Mouse (Mus musculus) intestine, postnatal 0 days (tissue): ENCODE data around the gene Rnf150. TPM values are rescaled to one million over a fixed set of nuclear protein-coding genes. Genes with fewer than 3 reads are reported as not detected.

Source experiments
- ATAC-seq: fragments of 200-750 bp; cut with Nextera tagmentation; 2 replicates; pipeline ENCODE4 v1.8.0; 2017; ENCODE audit warnings: mild to moderate bottlenecking, moderate TSS enrichment, moderate library complexity
- H3K27ac ChIP-seq: fragments of 300-500 bp; sonication (generic); 2 replicates; pipeline ENCODE4 v1.5.1; 2014; ENCODE audit warnings: mild to moderate bottlenecking, low read depth, low read length, moderate library complexity
- H3K27me3 ChIP-seq: fragments of 300-500 bp; sonication (generic); replicated peaks from 2 replicates; pipeline ENCODE4 v1.6.1; 2014; ENCODE audit warnings: low read length, mixed read lengths; ENCODE audit not compliant: control insufficient read depth, insufficient read depth
- H3K36me3 ChIP-seq: fragments of 300-500 bp; sonication (generic); 2 replicates; pipeline ENCODE4 v1.6.1; 2014; ENCODE audit warnings: mild to moderate bottlenecking, moderate library complexity; ENCODE audit not compliant: control insufficient read depth, insufficient read depth
- H3K4me1 ChIP-seq: fragments of 300-500 bp; sonication (generic); replicated peaks from 2 replicates; pipeline ENCODE4 v1.6.1; 2014; ENCODE audit warnings: antibody characterized with exemption, low read length, mixed read lengths; ENCODE audit not compliant: control insufficient read depth, insufficient read depth
- H3K4me2 ChIP-seq: fragments of 300-500 bp; sonication (generic); replicated peaks from 2 replicates; pipeline ENCODE4 v1.6.1; 2014; ENCODE audit warnings: low read depth, mild to moderate bottlenecking, moderate library complexity
- H3K4me3 ChIP-seq: fragments of 300-500 bp; sonication (generic); 2 replicates; pipeline ENCODE4 v1.5.1; 2014; ENCODE audit warnings: low read depth, low read length
- H3K9ac ChIP-seq: fragments of 300-500 bp; sonication (generic); 2 replicates; pipeline ENCODE4 v1.6.1; 2014; ENCODE audit warnings: mild to moderate bottlenecking, low read depth, low read length
- H3K9me3 ChIP-seq: fragments of 300-500 bp; sonication (generic); 2 replicates; pipeline ENCODE4 v1.6.1; 2016; ENCODE audit warnings: mixed run types; ENCODE audit not compliant: control insufficient read depth
- CTCF ChIP-seq: sonication (generic); IDR thresholded peaks from 2 replicates; pipeline ENCODE4 v1.5.1; 2016; ENCODE audit warnings: low read depth, mild to moderate bottlenecking, control low read depth, antibody characterized with exemption, moderate library complexity
- WGBS: fragments of 180-500 bp; shearing (Covaris S2); extraction: QIAGEN DNeasy Blood & Tissue Kit; methylation state at CpG from one replicate; pipeline ENCODE4 v1.1.7; 2014; 5-methylcytosine and 5-hydroxymethylcytosine counted together
- polyA plus RNA-seq: library from polyadenylated mRNA; unstranded; fragments of >200 nt; fragmentation: Nextera tagmentation; extraction: Ambion mirVana; gene quantifications from 2 replicates; pipeline ENCODE4 v1.2.1, GENCODE M21; 2015

Rnf150 gene
- polyA plus RNA-seq, 1 experiment from 2014 or later, result 0.53 TPM

GRCm38 (mm10) chr8:83083452-83083851, 220.3 kb downstream of the Rnf150 start:
- Histone ChIP-seq H3K4me2 (no peak overlapping the region), H3K9ac (no peak overlapping the region), H3K4me3 (no peak overlapping the region), H3K9me3 (no peaks in the 10 kb centered on the region), H3K27ac (no peak overlapping the region), H3K36me3 (no peaks in the 10 kb centered on the region), H3K27me3 (no peaks in the 10 kb centered on the region), H3K4me1 (no peaks in the 10 kb centered on the region)
- no peak for ATAC-seq
- TF ChIP-seq CTCF, result no peak
- WGBS, result 75% methylated on average over 6 of the region's 6 CpGs

- no peak for TF ChIP-seq CTCF
- ATAC-seq, result no peak
- Histone ChIP-seq H3K9ac (no peak overlapping the region), H3K27ac (no peak overlapping the region), H3K4me1 (no peaks in the 10 kb centered on the region), H3K9me3 (no peaks in the 10 kb centered on the region), H3K27me3 (no peaks in the 10 kb centered on the region), H3K4me3 (no peak overlapping the region), H3K36me3 (no peaks in the 10 kb centered on the region), H3K4me2 (no peak overlapping the region)
- WGBS, result 68% methylated on average over 3 of the region's 3 CpGs
Observed at GRCm38 (mm10) chr8:83085581-83085980, 222.4 kb downstream of the Rnf150 start.

- no peak for TF ChIP-seq CTCF
- no peaks in the 10 kb centered on the region for H3K4me1 ChIP-seq
- WGBS, result 87% methylated on average over 8 of the region's 8 CpGs
Observed at GRCm38 (mm10) chr8:83086625-83087024, 223.5 kb downstream of the Rnf150 start.

GRCm38 (mm10) chr8:83087604-83088003, 224.4 kb downstream of the Rnf150 start:
- Histone ChIP-seq H3K4me2 (no peak overlapping the region), H3K4me3 (no peak overlapping the region), H3K36me3 (no peaks in the 10 kb centered on the region), H3K4me1 (no peaks in the 10 kb centered on the region), H3K27ac (no peak overlapping the region), H3K9me3 (no peaks in the 10 kb centered on the region), H3K9ac (no peak overlapping the region), H3K27me3 (no peaks in the 10 kb centered on the region)
- ATAC-seq, result no peak
- TF ChIP-seq CTCF, result peak; percentile 49

More at GRCm38 (mm10) chr8:83086625-83087024, 223.5 kb downstream of the Rnf150 start:
- no peak for ATAC-seq
- Histone ChIP-seq H3K9ac (no peak overlapping the region), H3K27me3 (no peaks in the 10 kb centered on the region), H3K4me2 (no peak overlapping the region), H3K4me3 (no peak overlapping the region), H3K36me3 (no peaks in the 10 kb centered on the region), H3K9me3 (no peaks in the 10 kb centered on the region), H3K27ac (no peak overlapping the region)

GRCm38 (mm10) chr8:83088156-83088555, 225.0 kb downstream of the Rnf150 start:
- H3K36me3 ChIP-seq, result no peaks in the 10 kb centered on the region
- no peak overlapping the region for H3K4me2 ChIP-seq
- H3K4me3 ChIP-seq, result no peak overlapping the region
- no peak for TF ChIP-seq CTCF
- 77% methylated on average over 6 of the region's 6 CpGs for WGBS
- H3K9me3 ChIP-seq, result no peaks in the 10 kb centered on the region
- ATAC-seq, result no peak
- H3K4me1 ChIP-seq, result no peaks in the 10 kb centered on the region
- H3K27me3 ChIP-seq, result no peaks in the 10 kb centered on the region
- H3K27ac ChIP-seq, result no peak overlapping the region
- no peak overlapping the region for H3K9ac ChIP-seq

- ATAC-seq, result no peak
- no peaks in the 10 kb centered on the region for H3K36me3 ChIP-seq
- no peaks in the 10 kb centered on the region for H3K4me1 ChIP-seq
- no peak overlapping the region for H3K9ac ChIP-seq
- H3K27ac ChIP-seq, result no peak overlapping the region
- peak; percentile 93 for TF ChIP-seq CTCF
- H3K9me3 ChIP-seq, result no peaks in the 10 kb centered on the region
- H3K27me3 ChIP-seq, result no peaks in the 10 kb centered on the region
- 24% methylated on average over 10 of the region's 10 CpGs for WGBS
- no peak overlapping the region for H3K4me2 ChIP-seq
- no peak overlapping the region for H3K4me3 ChIP-seq
Observed at GRCm38 (mm10) chr8:83089336-83089986, 226.3 kb downstream of the Rnf150 start.
